Mouse (Mus musculus) cortical plate, adult 2 months (tissue): ENCODE data around the gene Nudt14.

Source experiments
- CTCF ChIP-seq: fragments of 200-500 bp; IDR thresholded peaks from 2 replicates; pipeline ENCODE4 v1.5.1; 2011; ENCODE audit warnings: mild to moderate bottlenecking, control low read depth, low read length; ENCODE audit not compliant: insufficient read depth; ENCODE audit errors: extremely low read depth
- POLR2A ChIP-seq: fragments of 200-500 bp; IDR thresholded peaks from 2 replicates; pipeline ENCODE4 v1.6.1; 2011; ENCODE audit warnings: mild to moderate bottlenecking, low read length, control low read depth; ENCODE audit not compliant: insufficient read depth; ENCODE audit errors: extremely low read depth

- peak; percentile 74 for TF ChIP-seq POLR2A
- no peak for TF ChIP-seq CTCF
Observed at GRCm38 (mm10) chr12:112976371-112977073, 34.6 kb upstream of the Nudt14 start, which contains the start of gene Btbd6.
